Mouse (Mus musculus): ENCODE results near the gene Csn2.

Gene Csn2

DNA sequence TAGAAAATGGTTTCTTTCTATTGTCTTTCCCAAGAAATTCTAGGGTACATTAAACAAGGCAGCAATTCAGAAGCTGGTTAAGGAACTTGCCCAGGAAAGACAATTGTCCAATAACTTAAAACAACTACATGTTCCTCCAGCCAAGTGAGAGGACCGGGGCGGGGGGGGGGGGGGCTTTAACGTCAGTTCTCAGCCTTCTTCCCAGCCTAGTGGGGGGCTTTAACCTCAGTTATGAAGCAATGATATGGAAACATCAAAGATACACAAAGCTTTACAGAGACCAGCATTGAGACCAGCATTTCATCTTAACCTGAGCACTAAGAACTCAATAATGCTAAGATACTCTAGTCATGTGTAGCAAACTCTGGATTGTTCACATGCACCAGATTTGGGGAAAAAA is at the start of gene Csn2:
Gene Csn2, minus strand, starts transcription at position 101 of the 400 bp plus-strand sequence.
- DNase-seq (ENCODE audit: low read depth, low spot score), result no peak

DNA sequence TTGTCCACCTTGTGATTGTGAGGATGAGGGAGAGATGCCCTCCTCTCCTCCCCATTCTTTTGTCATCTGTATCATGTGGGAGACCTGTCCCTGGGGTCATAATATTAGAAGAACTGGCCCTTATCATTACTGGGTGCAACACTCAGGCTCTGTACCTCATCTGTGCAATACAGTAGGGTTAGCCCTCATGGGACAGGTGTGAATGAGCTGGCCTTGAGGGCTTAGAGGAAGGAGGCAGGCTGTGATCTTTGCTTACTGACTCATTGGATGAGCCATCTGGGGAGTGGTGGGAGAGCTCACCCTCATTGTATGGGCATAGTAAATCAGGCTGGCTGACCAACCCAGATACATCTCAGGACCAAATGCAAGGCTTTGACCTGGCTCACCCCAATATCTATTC is 35.4 kb upstream of the Csn2 start:
- DNase-seq (ENCODE audit: low read depth, low spot score), result no peak

DNA sequence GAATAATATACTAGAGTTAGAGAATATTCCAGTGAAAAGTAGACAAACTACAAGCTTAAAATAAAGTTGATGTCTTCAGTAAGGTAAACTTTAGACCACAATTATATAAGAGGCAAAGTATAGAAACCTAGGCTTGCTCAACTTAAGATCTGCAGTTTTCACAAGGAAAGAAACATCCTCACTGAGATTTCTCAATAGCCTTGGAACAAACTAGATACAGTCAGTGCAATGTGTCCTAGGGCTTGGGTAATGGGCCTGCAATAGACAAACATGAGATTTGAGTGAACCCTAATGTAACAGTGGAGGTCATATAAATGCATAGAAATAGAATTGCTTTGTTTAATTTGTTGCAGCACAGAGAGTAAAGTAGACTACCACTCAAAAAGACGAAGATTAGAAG is 6.5 kb upstream of the Csn2 start:
- DNase-seq (ENCODE audit: low read depth, low spot score), result no peak

DNA sequence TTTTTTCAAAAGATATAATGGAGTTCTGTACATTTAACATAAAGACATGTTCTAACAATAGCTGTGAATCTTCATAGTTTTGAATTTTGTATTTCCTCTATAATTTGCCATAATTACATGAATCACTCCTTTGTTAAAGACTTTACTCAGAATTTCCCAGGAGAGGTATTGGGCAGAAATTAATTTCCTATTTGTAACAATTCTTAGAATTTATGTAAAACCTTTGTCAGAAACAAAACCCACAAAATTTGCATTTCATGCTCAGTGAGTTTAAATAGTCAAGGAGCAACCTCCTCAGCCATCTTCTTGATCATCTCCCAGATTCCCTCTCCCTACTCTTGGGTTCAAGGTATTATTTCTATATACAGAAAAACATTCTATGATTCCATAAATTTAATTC is 33.5 kb downstream of the Csn2 start, which contains the start of gene Csn1s1:
Gene Csn1s1, plus strand, starts transcription at position 301 of the 400 bp plus-strand sequence.
- no peak for DNase-seq (ENCODE audit: low read depth, low spot score)

DNA sequence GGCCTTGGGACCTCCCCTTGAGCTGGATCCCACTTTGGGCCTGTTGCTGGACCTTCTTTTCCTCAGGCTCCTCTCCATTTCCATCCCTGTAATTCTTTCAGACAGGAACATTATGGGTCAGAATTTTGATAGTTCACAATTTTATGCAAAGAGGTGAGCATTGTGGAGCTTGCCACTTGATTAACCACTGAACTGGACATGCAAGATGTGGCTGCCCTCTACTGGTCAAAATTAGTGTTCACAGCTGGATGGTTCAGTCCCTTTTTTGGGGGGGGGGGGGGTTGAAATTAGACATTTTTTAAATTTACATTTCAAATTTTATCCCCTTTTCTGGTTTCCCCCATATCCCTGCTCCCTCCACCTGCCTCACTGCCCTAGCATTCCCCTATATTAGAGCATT is 56.6 kb downstream of the Csn2 start:
- DNase-seq (ENCODE audit: low read depth, low spot score), result no peak
